Mouse (Mus musculus): Measurements from ENCODE around the gene Pidd1.

- TF ChIP-seq TAL1 (IDR thresholded peaks at IDR 0.05; ENCODE audit: low read length), result no peak
- TF ChIP-seq GATA1 (IDR thresholded peaks at IDR 0.05; ENCODE audit: low read length), result no peak
These were observed 53.2 kb downstream of the Pidd1 start for GRCm38 (mm10) chr7:141390326-141391259.

Data from erythroblast, embryonic 14.5 days (primary cell).